Mouse (Mus musculus) adrenal gland, postnatal 25 days (tissue): ENCODE results near the gene Adad2. TPM values are rescaled to one million over a fixed set of nuclear protein-coding genes. Genes with fewer than 3 reads are reported as not detected.
A peak's percentile ranks its signal among the peaks of the same experiment; 100 is the strongest.

Source experiments
- DNase-seq: peaks from one replicate; pipeline ENCODE4 v3.0.0; 2021; ENCODE audit warnings: mixed read lengths
- total RNA-seq: library from RNA; stranded (reverse); gene quantifications from 2 replicates; pipeline ENCODE4 v1.2.3, GENCODE M21; 2021

The Adad2 gene
- total RNA-seq, 1 experiment from 2014 or later = not detected

DNA sequence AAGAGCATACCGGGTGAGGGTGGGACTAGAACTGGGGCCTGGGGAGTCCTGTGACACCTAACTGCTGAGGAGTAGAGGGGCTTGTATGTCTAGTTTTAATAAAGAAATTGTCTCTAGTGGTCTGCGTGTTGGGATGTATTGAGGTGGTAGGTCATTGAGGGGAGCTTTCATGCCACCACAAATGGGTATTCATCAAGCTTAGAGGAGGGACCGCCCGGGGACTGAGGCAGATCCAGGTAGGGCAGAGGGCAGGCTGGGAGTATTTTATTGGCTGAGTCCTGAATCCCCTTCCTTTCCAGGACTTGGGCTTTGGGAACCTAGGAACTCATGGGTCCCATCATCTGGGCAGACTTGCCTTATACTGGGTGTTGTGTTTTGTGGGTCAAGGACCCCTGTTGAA is 4.3 kb downstream of the Adad2 start:
- DNase-seq = no peak

GRCm38 (mm10) chr8:119617586-119617985 is 5.0 kb downstream of the Adad2 start:
- no peak for DNase-seq

- DNase-seq = no peak
These were observed 6.3 kb downstream of the Adad2 start for GRCm38 (mm10) chr8:119618887-119619286.

GRCm38 (mm10) chr8:119620116-119620840 is 7.7 kb downstream of the Adad2 start:
- DNase-seq = no peak

DNA sequence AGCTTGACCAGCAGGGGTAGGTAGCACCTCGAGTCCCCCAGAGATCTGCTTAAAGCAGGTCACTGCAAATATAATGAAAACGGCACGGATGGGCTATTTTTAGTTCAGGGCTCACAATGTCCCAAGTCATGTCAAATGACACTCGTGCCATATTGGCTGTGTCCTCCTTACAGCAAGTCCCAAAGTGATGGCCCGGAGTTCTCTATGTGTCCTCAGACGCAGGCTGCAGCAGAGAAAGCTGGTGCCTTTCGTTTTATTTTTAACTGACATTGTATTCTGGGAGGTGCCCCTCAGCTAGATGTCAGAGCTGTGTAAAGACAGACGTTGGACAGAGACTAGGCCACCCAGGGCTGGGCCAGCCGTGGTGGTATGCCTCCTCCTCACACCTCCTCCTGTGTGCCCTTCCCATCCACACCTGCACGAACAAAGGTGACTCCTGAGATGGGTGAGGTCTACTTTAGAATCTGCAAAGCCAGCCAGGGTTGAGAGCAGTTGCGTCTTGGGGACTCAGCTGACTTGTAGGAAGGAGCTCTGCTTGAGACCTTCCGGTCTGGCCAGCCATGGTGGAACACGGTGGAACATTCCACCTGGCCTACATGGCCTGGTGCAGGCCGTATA is 8.4 kb downstream of the Adad2 start:
- no peak for DNase-seq

DNA sequence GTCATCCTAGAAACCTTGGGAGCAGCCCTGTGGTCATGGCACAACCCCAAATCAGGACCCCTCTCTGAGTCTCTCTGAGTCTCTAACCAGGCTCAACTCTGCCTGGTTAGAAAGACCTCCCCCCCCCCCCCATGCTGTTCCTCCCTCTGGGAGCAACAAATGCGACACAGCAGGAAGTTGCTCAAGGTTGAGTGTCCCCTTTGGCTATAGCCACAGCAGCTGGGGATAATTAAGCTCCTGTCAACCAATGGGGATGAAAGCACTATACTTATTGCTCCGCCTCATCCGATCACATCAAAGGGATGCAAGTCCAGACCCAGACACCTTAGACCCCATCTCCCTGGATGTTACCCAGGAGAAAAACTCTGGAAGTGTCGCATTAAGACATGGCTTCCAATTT is 10.0 kb downstream of the Adad2 start:
- no peak for DNase-seq

DNA sequence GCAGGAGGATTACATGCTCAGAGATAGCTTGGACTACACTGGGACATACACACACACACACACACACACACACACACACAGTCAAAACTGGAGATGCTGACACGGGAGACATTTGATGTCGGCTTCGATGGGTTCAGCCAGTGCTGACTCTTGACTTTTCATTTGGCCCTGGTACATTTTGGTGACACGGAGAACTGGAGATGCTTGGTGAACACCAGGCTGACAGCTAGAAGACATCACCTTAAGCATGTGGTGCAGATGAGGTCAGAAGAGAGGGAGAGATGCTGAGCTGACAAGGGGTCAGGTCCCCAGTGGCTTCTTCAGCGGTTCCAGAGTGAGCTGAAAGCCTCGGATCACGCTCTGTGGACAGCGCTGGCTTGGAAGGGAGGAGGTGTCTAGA is 10.5 kb downstream of the Adad2 start:
- DNase-seq = no peak

- DNase-seq = no peak
These were observed 11.2 kb downstream of the Adad2 start for GRCm38 (mm10) chr8:119623744-119624143.

DNA sequence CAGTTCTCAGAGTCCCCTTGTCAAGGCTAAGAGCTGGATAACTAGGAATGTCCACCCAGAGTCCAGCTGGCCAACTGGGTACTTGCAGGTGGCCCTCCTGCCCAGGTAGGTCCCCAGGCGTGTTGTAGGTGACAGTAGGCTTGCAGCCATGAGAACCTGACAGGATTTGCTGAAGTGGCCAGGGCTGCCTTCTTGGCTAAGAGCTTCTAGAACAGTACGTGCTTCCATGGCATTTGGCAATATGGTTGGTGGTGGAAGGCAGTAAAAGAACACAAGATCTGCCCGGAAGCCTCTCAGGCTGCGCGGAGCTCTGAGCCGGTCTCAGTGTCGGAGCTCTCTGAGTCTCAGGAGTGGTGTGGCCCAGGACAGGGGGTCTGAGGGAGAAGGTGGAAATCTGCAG is 12.4 kb downstream of the Adad2 start:
- no peak for DNase-seq

DNA sequence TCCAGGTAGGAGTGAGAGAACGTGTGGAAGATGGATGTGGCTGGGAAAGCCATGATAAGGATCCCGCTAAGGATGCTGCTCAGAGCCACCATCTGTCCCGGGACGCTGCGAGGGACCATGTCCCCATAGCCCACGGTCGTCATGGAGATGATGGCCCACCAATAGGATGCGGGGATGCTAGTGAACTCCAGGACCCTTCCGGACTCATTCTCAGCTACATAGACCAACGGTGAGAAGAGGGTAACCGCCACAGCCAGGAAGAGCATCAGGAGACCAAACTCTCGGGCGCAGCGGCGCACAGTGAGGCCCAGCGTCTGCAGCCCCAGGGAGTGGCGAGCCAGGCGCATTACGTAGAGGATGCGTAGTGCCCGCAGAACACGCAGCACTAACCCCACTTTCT is 13.2 kb downstream of the Adad2 start:
- DNase-seq = no peak

DNA sequence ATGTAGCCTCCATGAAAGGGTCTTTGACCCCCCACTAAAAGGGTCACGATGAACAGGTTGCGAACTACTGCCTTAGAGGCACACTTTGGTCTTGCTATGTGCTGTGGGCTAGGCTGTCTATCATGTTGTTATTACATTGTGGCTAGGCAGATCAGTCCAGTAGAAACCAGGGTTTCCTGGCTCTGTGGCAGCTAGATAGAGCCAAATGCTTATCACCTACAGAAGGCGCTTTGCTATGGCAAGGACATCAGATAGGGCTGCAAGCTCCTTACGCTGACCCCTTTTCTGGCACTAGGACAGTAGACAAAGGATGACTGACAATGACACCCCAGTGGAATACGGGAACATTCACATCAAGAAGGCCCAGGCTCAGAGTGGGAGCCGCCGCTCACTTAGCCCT is 14.7 kb downstream of the Adad2 start:
- no peak for DNase-seq

DNA sequence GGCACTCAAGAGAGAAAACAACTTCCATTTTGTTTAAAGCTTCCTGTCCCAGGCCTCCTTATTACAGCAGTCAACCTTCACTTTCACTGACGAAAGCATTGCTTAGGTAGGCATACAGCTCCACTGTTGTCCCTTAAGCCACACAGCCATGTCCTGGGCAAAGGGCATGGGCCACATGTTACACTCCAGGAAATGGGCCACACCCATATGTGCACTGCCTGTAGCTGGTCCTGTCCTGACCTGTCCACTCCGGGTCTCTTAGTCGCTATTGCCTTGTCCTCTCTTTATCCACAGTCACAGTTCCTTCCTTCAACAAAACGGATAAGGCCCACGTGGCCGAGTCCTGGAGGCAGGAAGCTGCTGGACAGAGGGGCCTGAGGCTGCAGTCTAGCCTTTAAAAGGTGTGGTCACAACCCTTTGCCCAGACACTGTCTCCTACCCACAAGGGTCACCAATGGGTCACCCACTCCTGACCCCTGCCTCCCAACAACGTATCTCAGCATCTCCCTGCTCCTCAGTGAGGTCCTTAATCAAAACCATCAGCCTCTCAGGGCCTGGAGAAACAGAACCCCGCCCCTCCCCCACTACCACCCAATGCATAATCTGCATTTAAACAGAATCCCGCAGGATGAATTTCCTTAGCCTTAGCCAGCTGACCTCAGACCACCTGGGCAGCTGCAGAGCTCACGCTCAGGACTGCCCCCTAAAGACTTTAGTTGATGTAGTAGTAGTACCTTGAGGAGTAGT is 15.2 kb downstream of the Adad2 start:
- DNase-seq = no peak

DNA sequence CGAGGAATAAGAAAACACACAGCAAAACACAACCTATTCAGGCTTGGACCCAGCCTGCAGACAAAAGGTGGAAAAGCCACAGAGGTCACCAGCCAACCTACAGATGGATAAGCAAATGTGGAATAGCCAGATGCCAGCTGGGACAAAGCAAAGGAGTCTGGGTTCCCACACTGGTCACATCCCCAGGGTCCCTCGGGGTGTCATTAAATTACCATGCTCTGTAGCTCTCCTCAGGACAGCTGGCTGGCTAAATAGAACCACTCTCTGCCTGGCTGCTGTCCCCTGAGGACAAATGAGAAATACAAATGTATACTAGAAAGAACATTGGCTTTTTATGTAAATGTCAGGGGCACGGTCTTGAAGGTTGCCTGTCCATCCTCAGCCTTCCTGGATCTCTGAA is 18.3 kb downstream of the Adad2 start:
- DNase-seq = no peak

DNA sequence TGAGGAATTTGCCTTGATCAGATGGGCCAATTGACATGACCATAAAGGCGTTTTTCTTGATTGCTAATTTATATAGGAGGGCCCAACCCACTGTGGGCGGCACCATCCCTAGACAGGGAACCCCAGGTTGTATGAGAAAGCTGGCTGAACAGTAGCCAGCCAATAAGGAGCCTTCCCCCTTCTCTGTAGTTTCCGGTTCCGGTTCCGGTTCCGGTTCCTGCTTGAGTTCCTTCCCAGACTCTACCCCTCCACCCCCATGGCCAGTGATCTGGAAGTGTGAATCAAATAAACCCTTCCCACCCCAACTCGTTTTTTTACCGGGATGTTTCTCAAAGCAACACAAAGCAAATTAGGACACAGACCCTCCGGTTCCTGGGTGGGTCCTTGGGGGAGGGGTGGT is 19.7 kb downstream of the Adad2 start:
- no peak for DNase-seq

- no peak for DNase-seq
These were observed 20.4 kb downstream of the Adad2 start for GRCm38 (mm10) chr8:119632909-119633308.

- DNase-seq = no peak
These were observed 22.2 kb downstream of the Adad2 start for GRCm38 (mm10) chr8:119634616-119635336.

GRCm38 (mm10) chr8:119635378-119635777 is 22.8 kb downstream of the Adad2 start, which contains the start of gene Kcng4:
Gene Kcng4, minus strand, starts transcription at chr8:119635680.
- no peak for DNase-seq

DNA sequence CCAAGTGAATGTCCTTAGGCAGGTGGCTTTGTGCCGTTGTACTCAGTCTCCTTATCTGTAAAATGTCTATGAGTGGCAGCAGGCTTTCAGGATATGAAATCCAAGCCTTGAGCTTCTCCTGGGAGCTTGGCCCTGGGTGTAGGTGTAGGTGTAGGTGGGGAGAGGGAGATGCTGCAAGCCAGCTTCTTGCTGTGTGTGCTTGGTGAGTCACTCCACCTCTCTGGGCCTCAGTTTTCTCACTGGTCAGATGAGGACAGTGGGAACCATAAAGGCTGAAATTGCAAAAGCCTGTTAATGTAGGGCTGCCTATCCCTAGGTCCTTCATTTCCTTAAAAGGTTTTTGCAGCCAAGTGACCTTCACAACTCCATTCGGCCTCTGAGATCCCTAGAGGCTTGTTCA is 23.4 kb downstream of the Adad2 start:
- no peak for DNase-seq

DNA sequence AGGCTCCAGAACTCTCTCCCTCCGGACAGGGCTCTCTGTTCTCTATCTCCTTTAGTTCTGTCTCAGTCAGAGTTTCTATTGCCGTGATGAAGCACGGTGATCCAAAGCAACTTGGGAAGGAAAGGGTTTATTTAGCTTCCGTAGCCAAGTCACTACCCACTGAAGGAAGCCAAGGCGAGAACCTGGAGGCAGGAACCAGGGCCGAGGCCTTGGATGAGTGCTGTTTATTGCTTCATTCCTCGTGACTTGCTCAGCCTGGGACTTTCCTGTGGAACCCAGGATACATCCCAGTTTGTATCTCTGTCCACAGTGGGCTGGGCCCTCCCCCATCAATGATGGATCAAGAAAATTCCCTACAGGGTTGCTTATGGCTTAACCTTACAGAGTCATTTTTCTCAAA is 24.2 kb downstream of the Adad2 start:
- no peak for DNase-seq

GRCm38 (mm10) chr8:119637381-119637780 is 24.8 kb downstream of the Adad2 start:
- no peak for DNase-seq

GRCm38 (mm10) chr8:119638261-119638660 is 25.7 kb downstream of the Adad2 start:
- no peak for DNase-seq

DNA sequence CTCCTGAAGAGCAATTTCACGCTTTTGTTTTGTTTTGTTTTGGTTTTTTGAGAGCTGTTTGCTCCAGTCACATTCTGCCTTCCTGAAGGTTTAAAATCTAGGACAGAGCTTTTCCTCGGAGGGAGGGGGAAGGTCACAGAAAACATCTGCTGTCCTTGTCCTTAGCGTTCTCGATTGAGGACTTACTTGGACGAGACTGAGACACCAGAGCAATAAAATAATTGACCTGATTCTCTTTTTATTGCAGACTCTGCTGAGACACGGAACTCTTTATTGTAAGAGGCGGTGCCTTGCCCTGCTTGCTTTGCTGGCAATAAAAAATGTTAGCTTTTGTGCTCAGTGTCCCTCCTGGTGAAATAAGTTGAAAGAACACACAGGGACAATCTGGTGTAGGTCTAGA is 27.3 kb downstream of the Adad2 start:
- no peak for DNase-seq

DNA sequence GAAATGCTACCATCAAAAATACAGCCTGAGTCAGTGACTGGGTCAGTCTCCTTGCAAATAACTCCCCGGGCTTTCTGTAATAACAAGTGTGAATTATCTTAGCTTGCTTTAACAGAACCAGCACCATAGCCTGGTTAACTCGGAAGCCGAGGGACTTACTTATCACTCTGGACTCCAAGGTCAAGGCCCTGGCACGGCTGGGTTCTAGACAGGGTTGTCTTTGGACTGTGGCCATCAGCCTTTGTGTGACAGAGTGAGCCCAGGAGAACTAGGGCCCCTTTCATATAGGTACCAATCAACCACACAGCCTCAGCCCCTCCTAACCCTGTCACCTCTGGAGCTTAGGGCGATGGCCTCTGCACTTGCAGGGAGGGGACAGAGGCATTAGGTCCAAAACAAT is 28.5 kb downstream of the Adad2 start:
- DNase-seq = peak; percentile 45
